Mouse (Mus musculus) brain, embryonic 14.5 days (tissue): ENCODE measurements at regions not wholly inside any gene's neighbourhood (a gene's known extent, or its start where the extent isn't known, plus 50 kb on each side); places are given as distances from the start of the nearest gene placed in this dataset.

Source experiments
- CTCF ChIP-seq: fragments of 200-500 bp; IDR thresholded peaks from 2 replicates; pipeline ENCODE4 v1.5.1; 2012; ENCODE audit warnings: inconsistent platforms, mild to moderate bottlenecking, moderate library complexity, borderline replicate concordance; ENCODE audit not compliant: insufficient read depth, insufficient read length; ENCODE audit errors: extremely low read depth
- POLR2A ChIP-seq: fragments of 200-500 bp; IDR thresholded peaks from 2 replicates; pipeline ENCODE4 v1.6.1; 2012; ENCODE audit warnings: mild to moderate bottlenecking, inconsistent platforms, borderline replicate concordance; ENCODE audit not compliant: poor library complexity, insufficient read depth, insufficient read length, severe bottlenecking; ENCODE audit errors: extremely low read depth

DNA sequence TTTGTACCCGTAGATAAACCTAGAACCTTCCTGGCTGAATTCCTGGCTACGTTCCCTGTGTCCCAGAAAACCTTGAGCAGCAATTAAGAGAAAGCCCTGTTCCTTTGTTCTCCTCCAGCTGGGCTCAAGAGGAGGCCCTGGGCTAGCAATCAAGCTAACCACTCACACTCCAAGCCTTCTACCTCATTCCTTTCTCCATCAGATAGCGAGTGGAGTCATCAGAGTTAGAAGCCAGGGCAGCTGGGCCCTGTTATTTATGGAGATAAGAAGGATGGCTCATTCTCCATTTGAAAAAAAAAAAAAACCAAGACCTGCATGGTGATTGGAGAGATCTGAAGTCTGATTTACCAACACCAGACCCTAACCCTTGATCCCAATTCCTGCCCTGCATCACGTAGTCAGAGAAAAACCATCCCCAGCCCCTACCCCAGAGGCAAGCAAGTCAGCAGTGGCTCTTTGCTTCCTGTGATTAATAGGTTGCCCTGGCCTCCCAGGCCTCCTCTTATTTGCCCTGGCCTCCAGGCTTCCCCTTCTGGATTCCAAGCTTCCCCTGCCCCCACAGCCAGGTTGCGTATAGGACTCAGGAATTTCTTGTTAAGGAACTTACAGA lies 181.3 kb upstream of the Bcor start:
- TF ChIP-seq POLR2A (no peak), CTCF (no peak)
